Mouse (Mus musculus) stomach, postnatal 0 days (tissue): ENCODE measurements around the gene Hdlbp. TPM values are rescaled to one million over a fixed set of nuclear protein-coding genes. Genes with fewer than 3 reads are reported as not detected.
"Not testable (repeated sequence)": the region's sequence is repeated elsewhere in the genome, so short reads cannot be mapped to it uniquely, and the experiment has no call there.

Experiments used
- ATAC-seq: fragments of 200-750 bp; cut with Nextera tagmentation; 2 replicates; pipeline ENCODE4 v1.8.0; 2017; ENCODE audit not compliant: low FRiP score, low TSS enrichment
- DNase-seq: peaks from one replicate; pipeline ENCODE4 v3.0.0-alpha.2; 2016; ENCODE audit warnings: low spot score
- H3K27ac ChIP-seq: fragments of 300-500 bp; sonication (generic); replicated peaks from 2 replicates; pipeline ENCODE4 v1.5.1; 2014; ENCODE audit warnings: mild to moderate bottlenecking, control low read depth
- H3K27me3 ChIP-seq: fragments of 300-500 bp; sonication (generic); 2 replicates; pipeline ENCODE4 v1.6.1; 2014; ENCODE audit warnings: low read length; ENCODE audit not compliant: control insufficient read depth, insufficient read depth
- H3K36me3 ChIP-seq: fragments of 300-500 bp; sonication (generic); 2 replicates; pipeline ENCODE4 v1.6.1; 2014; ENCODE audit warnings: low read length, mixed read lengths; ENCODE audit not compliant: control insufficient read depth, insufficient read depth
- H3K4me1 ChIP-seq: fragments of 300-500 bp; sonication (generic); replicated peaks from 2 replicates; pipeline ENCODE4 v1.6.1; 2014; ENCODE audit warnings: antibody characterized with exemption; ENCODE audit not compliant: control insufficient read depth, insufficient read depth
- H3K4me2 ChIP-seq: fragments of 300-500 bp; sonication (generic); replicated peaks from 2 replicates; pipeline ENCODE4 v1.6.1; 2014; ENCODE audit warnings: low read depth, mild to moderate bottlenecking, control low read depth, moderate library complexity
- H3K4me3 ChIP-seq: fragments of 300-500 bp; sonication (generic); 2 replicates; pipeline ENCODE4 v1.5.1; 2014; ENCODE audit warnings: low read depth, low read length, control low read depth
- H3K9ac ChIP-seq: fragments of 300-500 bp; sonication (generic); 2 replicates; pipeline ENCODE4 v1.6.1; 2014; ENCODE audit warnings: mild to moderate bottlenecking, low read length, control low read depth, mixed read lengths
- H3K9me3 ChIP-seq: fragments of 300-500 bp; sonication (generic); 2 replicates; pipeline ENCODE4 v1.6.1; 2016; ENCODE audit warnings: low read length; ENCODE audit not compliant: control insufficient read depth
- CTCF ChIP-seq: IDR thresholded peaks from 2 replicates; pipeline ENCODE4 v1.5.1; 2016; ENCODE audit warnings: antibody characterized with exemption, low read depth, mild to moderate bottlenecking, moderate library complexity
- EP300 ChIP-seq: optimal IDR thresholded peaks from 2 replicates; pipeline ENCODE3; 2016; ENCODE audit warnings: antibody characterized with exemption
- WGBS: fragments of 180-500 bp; shearing (Covaris S2); extraction: QIAGEN DNeasy Blood & Tissue Kit; methylation state at CpG from one replicate; pipeline ENCODE4 v1.1.7; 2014; 5-methylcytosine and 5-hydroxymethylcytosine counted together
- polyA plus RNA-seq: library from polyadenylated mRNA; unstranded; fragments of >200 nt; fragmentation: Nextera tagmentation; extraction: Ambion mirVana; gene quantifications from 2 replicates; pipeline ENCODE4 v1.2.1, GENCODE M21; 2015

The Hdlbp gene
- polyA plus RNA-seq, 1 experiment from 2014 or later: 155 TPM

DNA sequence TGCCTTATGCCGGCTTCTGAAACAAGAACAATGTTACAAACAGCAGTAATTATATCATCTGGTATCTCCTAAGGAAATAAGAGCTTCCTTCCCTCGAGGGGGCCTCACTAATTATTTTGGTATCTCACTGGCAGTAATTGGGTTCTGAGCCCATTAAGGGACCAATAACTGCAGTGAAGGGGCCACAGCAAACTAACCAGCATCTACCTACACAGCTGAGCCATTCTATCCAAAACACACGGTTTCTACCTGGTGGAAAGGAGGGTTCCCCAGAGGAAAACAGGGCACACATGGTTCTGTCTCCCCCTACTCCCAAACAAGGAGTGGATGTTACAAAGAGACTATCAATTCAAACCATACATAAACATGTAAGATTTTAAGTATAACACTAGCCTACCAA, 19.5 kb downstream of the Hdlbp start:
- TF ChIP-seq CTCF (no peak), EP300 (no peak)
- WGBS: 68% methylated on average over 3 of the region's 3 CpGs
- no peaks in the 10 kb centered on the region for H3K36me3 ChIP-seq
- ATAC-seq: no peak
- H3K27me3 ChIP-seq: no peaks in the 10 kb centered on the region
- no peak overlapping the region for H3K4me3 ChIP-seq
- no peaks in the 10 kb centered on the region for H3K9me3 ChIP-seq
- H3K9ac ChIP-seq: no peak overlapping the region
- no peak overlapping the region for H3K27ac ChIP-seq
- H3K4me1 ChIP-seq: no peaks in the 10 kb centered on the region
- DNase-seq: no peak
- H3K4me2 ChIP-seq: no peak overlapping the region

DNA sequence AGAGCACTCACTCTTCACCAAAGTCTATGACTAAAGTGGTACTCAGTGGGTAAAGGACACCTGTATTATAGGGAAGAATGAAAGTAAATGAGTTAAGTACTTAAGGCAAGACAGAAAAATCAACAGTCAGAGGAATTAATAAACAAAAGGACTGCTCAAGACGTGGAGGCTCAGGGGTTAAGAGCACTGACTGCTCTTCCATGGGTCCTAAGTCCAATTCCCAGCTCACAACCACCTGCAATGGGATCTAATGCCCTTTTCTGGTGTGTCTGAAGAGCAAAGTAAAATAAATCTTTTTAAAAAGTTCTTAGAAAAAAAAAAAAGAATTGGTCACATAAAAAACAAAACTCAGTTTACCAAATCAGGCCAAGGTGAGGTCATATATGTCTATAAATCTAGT, 20.3 kb downstream of the Hdlbp start:
- DNase-seq: no peak
- no peaks in the 10 kb centered on the region for H3K36me3 ChIP-seq
- 22% methylated on average over 1 of the region's 1 CpGs for WGBS
- ATAC-seq: no peak
- no peak overlapping the region for H3K9ac ChIP-seq
- TF ChIP-seq EP300: no peak
- TF ChIP-seq CTCF: no peak
- H3K27me3 ChIP-seq: no peaks in the 10 kb centered on the region
- no peak overlapping the region for H3K4me3 ChIP-seq
- no peak overlapping the region for H3K27ac ChIP-seq
- no peaks in the 10 kb centered on the region for H3K9me3 ChIP-seq
- no peaks in the 10 kb centered on the region for H3K4me1 ChIP-seq
- no peak overlapping the region for H3K4me2 ChIP-seq

DNA sequence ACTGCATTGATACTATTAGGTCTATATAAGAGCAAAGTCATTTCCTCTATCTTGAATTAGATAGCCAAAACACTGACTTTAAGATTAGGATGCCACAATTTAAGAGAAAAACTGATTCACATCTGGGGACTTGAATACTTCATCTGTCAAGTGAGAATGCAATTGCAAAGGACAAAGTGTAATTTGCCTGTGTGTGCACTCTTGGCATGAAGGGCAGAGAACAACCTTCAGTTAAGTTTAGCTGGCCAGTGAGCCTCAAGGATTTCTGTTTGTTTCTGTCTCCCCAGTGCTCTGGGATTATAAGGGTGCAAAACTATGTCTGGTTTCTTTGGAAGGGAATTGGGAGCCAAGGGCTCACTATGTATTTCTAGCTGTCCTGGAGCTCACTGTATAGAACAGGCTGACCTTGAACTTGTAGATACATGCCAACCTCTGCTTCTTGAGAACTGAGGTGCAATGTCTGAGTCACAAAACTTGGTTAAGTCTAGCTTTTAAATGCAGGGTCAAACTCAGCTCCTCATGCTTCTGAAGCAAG, 24.8 kb downstream of the Hdlbp start:
- H3K9ac ChIP-seq: no peak overlapping the region
- no peaks in the 10 kb centered on the region for H3K36me3 ChIP-seq
- no peaks in the 10 kb centered on the region for H3K9me3 ChIP-seq
- no peaks in the 10 kb centered on the region for H3K27me3 ChIP-seq
- H3K4me1 ChIP-seq: no peaks in the 10 kb centered on the region
- no peak for DNase-seq
- H3K27ac ChIP-seq: no peak overlapping the region
- no peak overlapping the region for H3K4me3 ChIP-seq
- no peak for ATAC-seq
- TF ChIP-seq CTCF (no peak), EP300 (no peak)
- H3K4me2 ChIP-seq: no peak overlapping the region

DNA sequence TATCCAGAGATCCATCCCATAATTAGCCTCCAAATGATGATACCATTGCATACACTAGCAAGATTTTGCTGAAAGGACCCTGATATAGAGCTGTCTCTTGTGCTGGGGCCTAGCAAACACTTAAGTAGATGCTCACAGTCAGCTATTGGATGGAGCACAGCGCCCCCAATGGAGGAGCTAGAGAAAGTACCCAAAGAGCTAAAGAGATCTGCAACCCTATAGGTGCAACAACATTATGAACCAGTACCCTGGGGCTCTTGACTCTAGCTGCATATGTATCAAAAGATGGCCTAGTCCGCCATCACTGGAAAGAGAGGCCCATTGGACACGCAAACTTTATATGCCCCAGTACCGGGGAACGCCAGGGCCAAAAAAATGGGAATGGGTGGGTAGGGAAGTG, 28.5 kb downstream of the Hdlbp start:
- H3K27ac ChIP-seq, DNase-seq, H3K4me2 ChIP-seq, H3K4me1 ChIP-seq, ATAC-seq, H3K9ac ChIP-seq, H3K4me3 ChIP-seq, H3K36me3 ChIP-seq, H3K9me3 ChIP-seq, H3K27me3 ChIP-seq: not testable (repeated sequence)
- TF ChIP-seq CTCF: peak; percentile 35
- WGBS: 88% methylated on average over 5 of the region's 5 CpGs

DNA sequence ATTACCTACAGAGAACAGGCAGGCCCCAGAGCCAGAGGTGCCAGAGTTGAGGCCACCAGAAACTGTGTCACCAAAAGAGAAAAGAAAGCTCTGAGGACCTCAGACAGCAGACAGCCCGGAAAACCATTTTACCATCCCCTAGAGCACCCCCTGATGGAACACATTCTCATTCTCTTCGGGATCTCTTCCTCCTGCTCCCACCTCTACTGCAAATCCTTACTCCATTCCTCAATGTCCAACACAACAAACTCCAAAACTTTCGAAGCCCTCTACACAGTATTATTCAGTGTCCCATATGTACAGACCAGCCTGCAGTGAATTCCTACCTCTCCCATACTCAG, 32.8 kb downstream of the Hdlbp start:
- peak overlapping the region; percentile 99 for H3K27ac ChIP-seq
- peak overlapping the region; percentile 99 for H3K4me3 ChIP-seq
- ATAC-seq: peak; percentile 30; the same call in 1 of the 2 replicates
- no peaks in the 10 kb centered on the region for H3K9me3 ChIP-seq
- H3K27me3 ChIP-seq: no peaks in the 10 kb centered on the region
- WGBS: 7% methylated on average over 3 of the region's 3 CpGs
- H3K4me2 ChIP-seq: peak overlapping the region; percentile 65
- H3K36me3 ChIP-seq: no peaks in the 10 kb centered on the region; the same call in 1 of the 2 replicates
- no peak for DNase-seq
- H3K4me1 ChIP-seq: peaks cover 8% of the 10 kb centered on the region
- H3K9ac ChIP-seq: peak overlapping the region; percentile 96
- peak; percentile 51; the same call in 1 of the 2 replicates for TF ChIP-seq CTCF
- no peak for TF ChIP-seq EP300

DNA sequence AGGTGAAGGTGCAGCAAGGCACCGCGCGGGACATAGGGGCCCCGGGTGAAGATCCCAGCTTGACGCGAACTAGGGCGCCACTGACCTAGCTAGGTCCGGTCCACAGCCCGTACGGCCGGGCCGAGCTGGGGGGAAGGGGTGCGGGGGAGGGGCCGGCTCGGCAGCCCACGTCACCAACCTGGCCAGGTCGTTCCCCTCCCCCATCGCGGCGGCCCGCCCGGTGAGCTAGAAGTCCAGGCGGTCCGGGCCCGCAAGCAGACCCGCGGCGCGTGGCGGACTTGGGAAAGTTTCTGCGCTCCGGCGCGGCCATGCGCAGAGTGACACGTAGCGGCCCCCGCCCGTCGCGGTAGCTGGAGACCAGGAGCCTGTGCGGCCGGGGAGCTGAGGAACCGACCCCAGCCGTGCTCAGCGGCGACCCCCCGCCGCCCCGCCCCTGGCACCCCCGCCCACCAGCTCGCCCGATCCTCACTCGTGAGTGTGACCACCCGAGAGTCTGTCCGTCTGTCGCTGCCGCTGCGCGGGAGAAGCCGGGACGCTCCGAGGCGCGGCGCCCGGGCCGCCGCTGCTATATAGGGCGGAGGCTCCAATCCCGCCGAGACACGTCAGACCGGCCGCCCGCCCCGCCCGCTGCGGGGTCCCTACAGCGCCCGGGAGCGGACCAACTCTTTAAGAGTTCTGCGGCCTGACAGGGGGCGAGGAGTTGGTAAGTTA, 33.3 kb downstream of the Hdlbp start:
- Histone ChIP-seq H3K4me2 (peak overlapping the region; percentile 65), H3K27ac (peak overlapping the region; percentile 99), H3K4me1 (peaks cover 8% of the 10 kb centered on the region), H3K9me3 (no peaks in the 10 kb centered on the region), H3K36me3 (peaks cover 3% of the 10 kb centered on the region; the same call in 1 of the 2 replicates), H3K27me3 (no peaks in the 10 kb centered on the region), H3K9ac (peak overlapping the region; percentile 96), H3K4me3 (peak overlapping the region; percentile 99)
- ATAC-seq (peak; percentile 92), DNase-seq (peak; percentile 86)
- TF ChIP-seq EP300: no peak
- TF ChIP-seq CTCF: no peak
- WGBS: under 1% methylated on average over 79 of the region's 84 CpGs
